Mouse (Mus musculus) limb, embryonic 13.5 days (tissue): ENCODE measurements around the gene Bricd5. TPM values are rescaled to one million over a fixed set of nuclear protein-coding genes. Genes with fewer than 3 reads are reported as not detected.

ENCODE experiments used
- ATAC-seq: fragments of 200-750 bp; cut with Nextera tagmentation; 2 replicates; pipeline ENCODE4 v1.8.0; 2017; ENCODE audit warnings: low read depth, moderate number of reproducible peaks, moderate TSS enrichment; ENCODE audit not compliant: low FRiP score
- H3K27ac ChIP-seq: fragments of 300-500 bp; sonication (generic); 2 replicates; pipeline ENCODE4 v1.5.1; 2015; ENCODE audit warnings: inconsistent platforms, mild to moderate bottlenecking, moderate library complexity
- H3K27me3 ChIP-seq: fragments of 300-500 bp; sonication (generic); 2 replicates; pipeline ENCODE4 v1.6.1; 2015; ENCODE audit warnings: mild to moderate bottlenecking, inconsistent platforms
- H3K36me3 ChIP-seq: fragments of 300-500 bp; sonication (generic); 2 replicates; pipeline ENCODE4 v1.6.1; 2015; ENCODE audit warnings: inconsistent platforms, mild to moderate bottlenecking, moderate library complexity
- H3K4me1 ChIP-seq: fragments of 300-500 bp; sonication (generic); 2 replicates; pipeline ENCODE4 v1.6.1; 2015; ENCODE audit warnings: inconsistent platforms
- H3K4me2 ChIP-seq: fragments of 300-500 bp; sonication (generic); replicated peaks from 2 replicates; pipeline ENCODE4 v1.6.1; 2015; ENCODE audit warnings: inconsistent platforms, mild to moderate bottlenecking, moderate library complexity
- H3K4me3 ChIP-seq: fragments of 300-500 bp; sonication (generic); 2 replicates; pipeline ENCODE4 v1.5.1; 2015; ENCODE audit warnings: moderate library complexity, mild to moderate bottlenecking, inconsistent platforms
- H3K9ac ChIP-seq: fragments of 300-500 bp; sonication (generic); 2 replicates; pipeline ENCODE4 v1.6.1; 2015; ENCODE audit warnings: mild to moderate bottlenecking, inconsistent platforms
- H3K9me3 ChIP-seq: fragments of 300-500 bp; sonication (generic); 2 replicates; pipeline ENCODE4 v1.6.1; 2016; ENCODE audit warnings: inconsistent platforms
- WGBS: fragments of 180-500 bp; shearing (Covaris S2); methylation state at CpG from one replicate; pipeline ENCODE4 v1.1.7; 2015; 5-methylcytosine and 5-hydroxymethylcytosine counted together
- polyA plus RNA-seq: library from polyadenylated mRNA; unstranded; fragments of >200 nt; fragmentation: Nextera tagmentation; extraction: Ambion mirVana; gene quantifications from 2 replicates; pipeline ENCODE4 v1.2.1, GENCODE M21; 2015

Gene Bricd5
- polyA plus RNA-seq, 1 experiment from 2014 or later, result not detected

DNA sequence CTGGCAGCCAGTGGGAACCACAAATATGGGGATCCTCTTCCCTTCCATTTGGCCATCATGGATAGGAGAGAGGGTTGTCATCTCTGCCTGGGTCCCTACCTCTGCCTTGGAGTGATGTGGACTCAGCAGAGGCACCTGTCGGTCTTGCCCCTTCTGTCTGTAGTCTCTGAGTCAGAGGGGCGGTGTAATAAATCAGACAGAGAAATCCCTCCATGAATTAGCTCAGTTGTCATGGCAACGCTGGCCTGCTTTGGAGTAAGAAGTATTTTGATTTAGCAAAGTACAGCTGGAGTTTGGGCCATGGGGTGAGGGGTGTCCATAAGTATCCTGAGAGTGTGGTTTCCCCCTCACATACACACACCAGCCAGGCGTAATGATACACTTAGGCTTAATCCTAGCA is 16.7 kb downstream of the Bricd5 start:
- Histone ChIP-seq H3K9me3 (no peaks in the 10 kb centered on the region), H3K36me3 (no peaks in the 10 kb centered on the region), H3K9ac (no peak overlapping the region), H3K4me1 (peaks cover 21% of the 10 kb centered on the region), H3K27me3 (peaks cover 38% of the 10 kb centered on the region), H3K4me3 (0 out of 2 replicates have a peak overlapping the region, but pooled peaks have one; percentile 84), H3K27ac (no peak overlapping the region), H3K4me2 (no peak overlapping the region; the same call in 1 of the 2 replicates)
- WGBS, result 78% methylated on average over 4 of the region's 4 CpGs
- ATAC-seq, result no peak

- Histone ChIP-seq H3K4me1 (peaks cover 4% of the 10 kb centered on the region; the same call in 1 of the 2 replicates), H3K4me3 (no peak overlapping the region), H3K36me3 (peaks cover 23% of the 10 kb centered on the region), H3K27ac (no peak overlapping the region), H3K9me3 (no peaks in the 10 kb centered on the region), H3K27me3 (peaks cover 10% of the 10 kb centered on the region), H3K9ac (no peak overlapping the region), H3K4me2 (no peak overlapping the region)
- 37% methylated on average over 2 of the region's 2 CpGs for WGBS
- no peak for ATAC-seq
Observed at GRCm38 (mm10) chr17:24494627-24495335, 21.1 kb downstream of the Bricd5 start.

- H3K27ac ChIP-seq, result no peak overlapping the region
- H3K4me3 ChIP-seq, result no peak overlapping the region
- H3K9ac ChIP-seq, result no peak overlapping the region; the same call in 1 of the 2 replicates
- 90% methylated on average over 3 of the region's 3 CpGs for WGBS
- ATAC-seq, result no peak
- peaks cover 4% of the 10 kb centered on the region; the same call in 1 of the 2 replicates for H3K27me3 ChIP-seq
- no peaks in the 10 kb centered on the region for H3K9me3 ChIP-seq
- no peaks in the 10 kb centered on the region for H3K4me1 ChIP-seq
- H3K36me3 ChIP-seq, result peaks cover 26% of the 10 kb centered on the region
- no peak overlapping the region for H3K4me2 ChIP-seq
Observed at GRCm38 (mm10) chr17:24495443-24495842, 21.8 kb downstream of the Bricd5 start.

DNA sequence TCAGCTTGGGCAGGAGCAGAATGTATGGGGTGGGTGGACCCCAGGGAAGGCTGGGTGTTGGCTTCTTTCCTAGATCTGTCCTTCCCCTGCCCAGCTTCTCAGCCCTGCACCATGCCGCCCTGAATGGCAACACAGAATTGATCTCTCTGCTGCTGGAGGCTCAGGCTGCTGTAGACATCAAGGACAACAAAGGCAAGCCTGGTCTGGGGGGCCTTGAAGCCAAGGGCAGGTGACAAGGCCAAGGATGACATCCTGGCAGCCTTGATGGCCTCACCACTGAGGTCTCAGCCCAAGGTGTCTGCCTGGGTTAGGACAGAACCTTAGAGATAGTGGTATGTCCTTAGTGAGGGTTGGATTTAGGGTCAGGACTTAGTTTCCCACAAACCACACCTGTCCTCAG is 22.3 kb downstream of the Bricd5 start:
- Histone ChIP-seq H3K4me1 (no peaks in the 10 kb centered on the region), H3K36me3 (peaks cover 32% of the 10 kb centered on the region), H3K4me2 (no peak overlapping the region), H3K27me3 (no peaks in the 10 kb centered on the region), H3K4me3 (no peak overlapping the region), H3K27ac (no peak overlapping the region), H3K9me3 (no peaks in the 10 kb centered on the region), H3K9ac (no peak overlapping the region)
- ATAC-seq, result no peak
- 86% methylated on average over 1 of the region's 1 CpGs for WGBS

DNA sequence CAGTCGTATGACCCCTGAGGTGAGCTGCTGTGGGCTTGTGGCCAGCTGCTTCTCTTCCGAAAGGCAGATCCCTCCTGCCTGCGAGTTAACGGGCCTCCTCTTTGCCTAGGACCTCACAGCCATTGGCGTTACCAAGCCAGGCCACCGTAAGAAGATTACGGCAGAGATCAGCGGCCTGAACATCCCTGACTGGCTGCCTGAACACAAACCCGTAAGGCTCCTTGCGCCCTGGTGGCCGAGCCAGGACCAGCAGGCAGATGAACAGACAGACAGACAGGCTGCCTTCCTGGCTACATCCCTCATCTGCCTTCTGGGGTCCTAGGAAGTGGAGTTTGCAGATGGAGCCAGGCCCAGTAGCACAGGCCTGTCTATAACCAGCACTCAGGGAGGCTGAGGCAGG is 28.5 kb downstream of the Bricd5 start:
- WGBS, result 43% methylated on average over 11 of the region's 11 CpGs
- no peak overlapping the region for H3K4me2 ChIP-seq
- H3K27ac ChIP-seq, result no peak overlapping the region
- H3K4me3 ChIP-seq, result no peak overlapping the region
- no peak for ATAC-seq
- no peaks in the 10 kb centered on the region for H3K9me3 ChIP-seq
- H3K27me3 ChIP-seq, result 0 out of 2 replicates have a peak, but pooled peaks cover 1% of the 10 kb centered on the region
- H3K9ac ChIP-seq, result no peak overlapping the region
- peaks cover 11% of the 10 kb centered on the region; the same call in 1 of the 2 replicates for H3K4me1 ChIP-seq
- H3K36me3 ChIP-seq, result peaks cover 70% of the 10 kb centered on the region

GRCm38 (mm10) chr17:24504085-24504484 is 30.4 kb downstream of the Bricd5 start:
- no peak overlapping the region for H3K4me2 ChIP-seq
- peaks cover 77% of the 10 kb centered on the region for H3K36me3 ChIP-seq
- peaks cover 12% of the 10 kb centered on the region; the same call in 1 of the 2 replicates for H3K4me1 ChIP-seq
- no peak overlapping the region for H3K4me3 ChIP-seq
- no peak for ATAC-seq
- 92% methylated on average over 10 of the region's 10 CpGs for WGBS
- H3K9ac ChIP-seq, result no peak overlapping the region
- H3K27me3 ChIP-seq, result 0 out of 2 replicates have a peak, but pooled peaks cover 5% of the 10 kb centered on the region
- no peak overlapping the region for H3K27ac ChIP-seq
- no peaks in the 10 kb centered on the region for H3K9me3 ChIP-seq

DNA sequence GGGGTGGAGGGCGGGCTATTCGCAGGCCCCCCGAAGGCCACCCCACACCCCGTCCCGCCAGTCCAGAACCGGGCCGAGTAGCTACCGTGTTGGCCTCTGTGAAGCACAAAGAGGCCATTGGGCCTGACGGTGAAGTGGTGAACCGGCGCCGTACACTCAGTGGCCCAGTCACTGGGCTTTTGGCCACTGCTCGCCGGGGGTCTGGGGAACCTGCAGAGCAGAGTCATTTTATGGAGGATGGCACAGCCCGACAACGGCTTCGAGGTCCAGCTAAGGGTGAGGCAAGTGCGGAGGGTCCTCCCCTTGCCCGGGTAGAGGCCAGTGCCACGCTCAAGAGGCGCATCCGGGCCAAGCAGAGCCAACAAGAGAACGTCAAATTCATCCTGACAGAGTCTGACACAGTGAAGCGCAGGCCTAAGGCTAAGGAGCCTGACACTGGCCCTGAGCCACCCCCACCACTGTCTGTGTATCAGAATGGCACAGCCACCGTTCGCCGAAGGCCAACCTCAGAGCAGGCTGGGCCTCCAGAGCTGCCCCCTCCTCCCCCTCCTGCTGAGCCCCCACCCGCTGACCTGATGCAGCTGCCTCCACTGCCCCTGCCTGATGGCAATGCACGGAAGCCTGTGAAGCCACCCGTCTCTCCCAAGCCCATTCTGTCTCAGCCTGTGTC is 31.7 kb downstream of the Bricd5 start:
- no peak for ATAC-seq
- H3K36me3 ChIP-seq, result peaks cover 80% of the 10 kb centered on the region

DNA sequence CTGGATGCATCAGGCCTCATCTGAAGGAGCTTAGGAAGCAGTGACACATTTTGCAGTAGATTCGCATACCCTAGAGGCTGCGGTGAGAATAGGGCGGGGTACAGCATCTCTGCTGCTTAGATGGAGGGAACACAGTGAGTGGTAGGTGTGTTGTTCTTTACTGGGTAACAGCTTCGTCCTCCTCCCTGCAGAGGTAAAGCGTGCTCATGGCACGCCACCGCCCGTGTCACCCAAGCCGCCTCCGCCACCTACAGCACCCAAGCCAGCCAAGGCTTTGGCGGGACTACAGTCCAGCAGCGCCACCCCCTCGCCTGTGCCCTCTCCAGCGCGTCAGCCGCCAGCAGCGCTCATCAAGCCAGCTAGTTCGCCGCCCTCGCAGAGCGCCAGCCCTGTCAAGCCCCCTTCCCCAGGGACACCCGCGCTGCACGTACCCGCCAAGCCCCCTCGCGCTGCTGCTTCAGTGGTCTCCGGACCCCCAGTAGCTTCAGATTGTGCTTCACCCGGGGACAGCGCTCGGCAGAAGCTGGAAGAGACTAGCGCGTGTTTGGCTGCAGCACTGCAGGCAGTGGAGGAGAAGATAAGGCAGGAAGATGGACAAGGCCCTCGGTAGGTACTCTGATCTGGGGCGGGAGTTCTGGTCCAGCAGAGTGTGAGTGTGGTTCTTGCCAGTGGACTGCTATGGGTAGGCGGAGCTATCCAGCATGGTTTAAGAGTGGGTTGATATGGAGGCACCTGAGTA is 32.8 kb downstream of the Bricd5 start:
- Histone ChIP-seq H3K4me1 (peaks cover 12% of the 10 kb centered on the region; the same call in 1 of the 2 replicates), H3K27ac (no peak overlapping the region), H3K36me3 (peaks cover 80% of the 10 kb centered on the region), H3K4me3 (no peak overlapping the region), H3K4me2 (peak overlapping the region; percentile 40), H3K9me3 (no peaks in the 10 kb centered on the region), H3K27me3 (0 out of 2 replicates have a peak, but pooled peaks cover 5% of the 10 kb centered on the region), H3K9ac (peak overlapping the region; percentile 43; the same call in 1 of the 2 replicates)
- WGBS, result 25% methylated on average over 36 of the region's 36 CpGs
- ATAC-seq, result no peak

More for the DNA sequence above, 31.7 kb downstream of the Bricd5 start:
- WGBS, result 88% methylated on average over 30 of the region's 30 CpGs
- H3K9ac ChIP-seq, result no peak overlapping the region
- no peak overlapping the region for H3K4me2 ChIP-seq
- H3K27me3 ChIP-seq, result 0 out of 2 replicates have a peak, but pooled peaks cover 5% of the 10 kb centered on the region
- H3K4me3 ChIP-seq, result no peak overlapping the region
- H3K9me3 ChIP-seq, result no peaks in the 10 kb centered on the region
- peaks cover 12% of the 10 kb centered on the region; the same call in 1 of the 2 replicates for H3K4me1 ChIP-seq
- H3K27ac ChIP-seq, result no peak overlapping the region

- 0 out of 2 replicates have a peak, but pooled peaks cover 5% of the 10 kb centered on the region for H3K27me3 ChIP-seq
- H3K9ac ChIP-seq, result no peak overlapping the region
- 44% methylated on average over 13 of the region's 19 CpGs for WGBS
- no peak overlapping the region for H3K4me2 ChIP-seq
- no peaks in the 10 kb centered on the region for H3K9me3 ChIP-seq
- no peak for ATAC-seq
- H3K36me3 ChIP-seq, result peaks cover 80% of the 10 kb centered on the region
- peaks cover 12% of the 10 kb centered on the region; the same call in 1 of the 2 replicates for H3K4me1 ChIP-seq
- H3K4me3 ChIP-seq, result no peak overlapping the region
- no peak overlapping the region for H3K27ac ChIP-seq
Observed at GRCm38 (mm10) chr17:24507129-24507664, 33.5 kb downstream of the Bricd5 start.

DNA sequence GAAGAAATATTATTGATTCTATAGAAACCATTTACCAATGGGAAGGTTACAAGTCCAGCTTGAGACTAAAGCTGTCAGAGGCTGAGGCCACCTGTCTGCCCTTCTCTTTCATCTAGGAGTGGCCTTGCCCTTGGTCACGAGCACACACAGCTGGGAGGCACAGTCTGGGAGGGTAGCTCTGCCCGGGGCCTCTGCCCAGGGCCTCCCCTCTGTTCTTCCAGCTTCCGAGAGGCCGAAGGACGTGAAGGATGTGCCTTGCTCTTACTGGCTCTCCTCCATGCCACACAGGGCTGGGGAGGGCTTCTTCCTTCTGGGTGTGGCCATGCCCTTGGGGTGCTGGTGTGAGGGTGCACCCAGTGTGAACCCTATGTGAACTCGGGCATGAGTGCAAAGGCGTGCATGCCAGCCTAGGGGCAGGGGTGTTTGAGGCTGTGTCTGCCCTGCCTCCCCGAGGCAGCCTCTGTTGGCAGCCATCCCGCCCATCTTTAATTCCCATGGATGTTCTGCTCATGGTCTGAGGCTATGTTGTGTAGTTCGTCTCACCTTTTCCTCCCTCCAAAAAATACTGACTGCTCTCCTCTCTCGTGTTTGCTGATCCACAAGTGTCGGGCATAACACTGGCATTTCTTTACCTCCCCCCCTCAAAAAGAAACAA is 34.2 kb downstream of the Bricd5 start:
- Histone ChIP-seq H3K4me3 (no peak overlapping the region), H3K36me3 (peaks cover 79% of the 10 kb centered on the region), H3K27me3 (0 out of 2 replicates have a peak, but pooled peaks cover 5% of the 10 kb centered on the region), H3K4me1 (peaks cover 12% of the 10 kb centered on the region; the same call in 1 of the 2 replicates), H3K27ac (no peak overlapping the region), H3K9me3 (no peaks in the 10 kb centered on the region), H3K4me2 (no peak overlapping the region), H3K9ac (no peak overlapping the region)
- no peak for ATAC-seq
- WGBS, result 83% methylated on average over 12 of the region's 12 CpGs

DNA sequence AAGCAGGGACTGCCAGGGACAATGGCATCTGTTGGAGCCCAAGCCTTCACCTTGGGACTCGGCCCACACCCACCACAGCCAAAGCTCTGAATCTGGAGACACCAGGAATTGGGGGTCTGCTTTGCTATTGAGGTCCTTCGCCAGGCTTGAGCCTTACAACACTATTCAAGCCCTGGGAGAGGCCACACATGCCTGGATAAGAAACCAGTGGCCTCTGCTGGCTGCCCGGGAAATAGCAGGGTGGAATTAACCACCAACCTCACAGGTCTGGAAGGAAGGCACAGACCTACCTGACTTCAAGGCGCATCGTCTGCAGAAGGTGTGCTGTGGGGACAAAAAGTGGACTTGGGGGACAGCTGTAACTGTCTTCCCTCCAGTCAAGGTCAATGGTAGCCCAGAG is 39.9 kb downstream of the Bricd5 start:
- Histone ChIP-seq H3K4me2 (0 out of 2 replicates have a peak overlapping the region, but pooled peaks have one; percentile 7), H3K9ac (no peak overlapping the region), H3K27me3 (no peaks in the 10 kb centered on the region), H3K27ac (no peak overlapping the region), H3K9me3 (no peaks in the 10 kb centered on the region), H3K4me3 (no peak overlapping the region), H3K4me1 (no peaks in the 10 kb centered on the region), H3K36me3 (peaks cover 98% of the 10 kb centered on the region)
- ATAC-seq, result peak; percentile 62; the same call in 1 of the 2 replicates
- WGBS, result 57% methylated on average over 5 of the region's 5 CpGs
